8 mouse cellular contexts compared by ENCODE assay signal in the genomic region with DNA sequence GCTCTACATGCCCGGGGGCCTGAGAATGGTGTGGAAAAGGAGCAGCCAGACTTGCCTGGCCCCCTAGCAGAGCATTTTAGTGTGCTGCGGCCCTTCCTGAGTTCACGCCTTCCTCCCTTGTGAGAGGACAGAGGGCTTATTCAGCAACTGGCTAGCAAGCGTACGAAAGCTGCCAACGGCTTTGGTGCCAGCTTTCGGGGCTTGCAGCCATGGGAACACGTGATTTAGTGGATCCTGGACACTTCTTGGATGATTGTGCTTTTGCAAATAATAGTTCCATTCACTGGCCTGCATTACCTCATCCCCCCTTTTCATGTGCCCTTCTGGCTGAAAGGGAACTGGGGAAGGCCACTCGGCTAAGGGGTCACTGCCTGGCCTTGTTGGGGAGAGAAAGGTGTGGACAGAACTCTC. TPM values are rescaled to one million over a fixed set of nuclear protein-coding genes. Genes with fewer than 3 reads are reported as not detected.
DNase-seq lines count a peak whose midpoint lies in the region; ATAC-seq lines count a peak whose summit lies in the region.

No protein-coding gene starts in this region.

- H3K27ac ChIP-seq in forebrain, embryonic 13.5 days: peak overlapping the region; percentile 90
- H3K27ac ChIP-seq in heart, embryonic 15.5 days: peak overlapping the region; percentile 68

- H3K4me1 ChIP-seq in forebrain, embryonic 13.5 days: peaks cover 56% of the 10 kb centered on the region
- peaks cover 41% of the 10 kb centered on the region for H3K4me1 ChIP-seq in heart, embryonic 15.5 days (replicated peaks)

- peaks cover 66% of the 10 kb centered on the region for H3K36me3 ChIP-seq in forebrain, embryonic 13.5 days (ENCODE audit: poor library complexity, severe bottlenecking)
- H3K36me3 ChIP-seq in heart, embryonic 15.5 days: peaks cover 35% of the 10 kb centered on the region

- ATAC-seq in forebrain, embryonic 13.5 days: peak; percentile 87
- peak; percentile 10; the same call in 1 of the 2 replicates for ATAC-seq in heart, embryonic 15.5 days (replicated peaks; ENCODE audit: insufficient number of reproducible peaks, insufficient read depth, low FRiP score, low read depth)
- no peak for ATAC-seq in megakaryocyte progenitor cell, adult 5-6 weeks (replicated peaks; ENCODE audit: poor library complexity)
- no peak for ATAC-seq in monocyte, adult 5-6 weeks (replicated peaks; ENCODE audit: insufficient number of reproducible peaks, low FRiP score, low TSS enrichment, poor library complexity, severe bottlenecking)

- H3K4me2 ChIP-seq in forebrain, embryonic 13.5 days: peak overlapping the region; percentile 16
- H3K4me2 ChIP-seq in heart, embryonic 15.5 days: no peak overlapping the region

- peak; percentile 44 for DNase-seq in ovary, adult 18-20 months (ENCODE audit: low spot score)
- DNase-seq in ovary, postnatal 10 days (ENCODE audit: low spot score): no peak
- peak; percentile 85 to 95 for DNase-seq in layer of hippocampus, postnatal 14 days (ENCODE audit: low spot score in 2 of 2)
- peak; percentile 44 for DNase-seq in ovary, postnatal 14 days (ENCODE audit: low spot score)

- WGBS in forebrain, embryonic 13.5 days: 22% methylated on average over 9 of the region's 9 CpGs
- WGBS in heart, embryonic 15.5 days: 73% methylated on average over 9 of the region's 9 CpGs

- H3K27me3 ChIP-seq in forebrain, embryonic 13.5 days: no peaks in the 10 kb centered on the region
- no peaks in the 10 kb centered on the region for H3K27me3 ChIP-seq in heart, embryonic 15.5 days

- H3K9me3 ChIP-seq in forebrain, embryonic 13.5 days (replicated peaks): peaks cover 5% of the 10 kb centered on the region; the same call in 1 of the 2 replicates
- no peaks in the 10 kb centered on the region for H3K9me3 ChIP-seq in heart, embryonic 15.5 days (replicated peaks)

- H3K4me3 ChIP-seq in forebrain, embryonic 13.5 days: no peak overlapping the region
- no peak overlapping the region for H3K4me3 ChIP-seq in heart, embryonic 15.5 days

- 0 out of 2 replicates have a peak overlapping the region, but pooled peaks have one; percentile 3 for H3K9ac ChIP-seq in forebrain, embryonic 13.5 days
- no peak overlapping the region for H3K9ac ChIP-seq in heart, embryonic 15.5 days

RNA-seq across cellular contexts. Expression of gene Dbi, which starts 5.2 kb away (rescaled TPM):
- 1,225 and 1,613 TPM in 2 replicates for polyA plus RNA-seq in forebrain, embryonic 13.5 days (2015; fragmentation: Nextera tagmentation; extraction: Ambion mirVana)
- polyA plus RNA-seq in heart, embryonic 15.5 days (2015; fragmentation: Nextera tagmentation; extraction: Ambion mirVana): 623 and 771 TPM in 2 replicates
- 100 to 1,000 TPM; 458 to 509 TPM for total RNA-seq in layer of hippocampus, postnatal 14 days (2021)
- 344 and 366 TPM in 2 replicates for total RNA-seq in megakaryocyte progenitor cell, adult 5-6 weeks (2015)
- total RNA-seq in megakaryocyte progenitor cell, adult 5-6 weeks (2017): 314 and 346 TPM in 2 replicates
- total RNA-seq in monocyte, adult 5-6 weeks (2017): 183 to 239 TPM (median 190 TPM) in 3 replicates

RNA-seq across cellular contexts. Expression of gene 3110009E18Rik, which starts 5.3 kb away (rescaled TPM):
- polyA plus RNA-seq in forebrain, embryonic 13.5 days (2015; fragmentation: Nextera tagmentation; extraction: Ambion mirVana): 24.8 and 29.7 TPM in 2 replicates
- polyA plus RNA-seq in heart, embryonic 15.5 days (2015; fragmentation: Nextera tagmentation; extraction: Ambion mirVana): 8.2 and 13.6 TPM in 2 replicates
- total RNA-seq in layer of hippocampus, postnatal 14 days (2021): 1 to 10 TPM; 7.3 to 8.6 TPM
- total RNA-seq in megakaryocyte progenitor cell, adult 5-6 weeks (2015): 12.3 and 13.0 TPM in 2 replicates
- total RNA-seq in megakaryocyte progenitor cell, adult 5-6 weeks (2017): 2.4 and 11.5 TPM in 2 replicates
- total RNA-seq in monocyte, adult 5-6 weeks (2017): 3.0 to 10.3 TPM (median 8.4 TPM) in 3 replicates

RNA-seq across cellular contexts. Expression of gene Tmem37, which starts 41.8 kb away (rescaled TPM):
- 4.0 and 4.3 TPM in 2 replicates for polyA plus RNA-seq in forebrain, embryonic 13.5 days (2015; fragmentation: Nextera tagmentation; extraction: Ambion mirVana)
- 7.3 and 10.7 TPM in 2 replicates for polyA plus RNA-seq in heart, embryonic 15.5 days (2015; fragmentation: Nextera tagmentation; extraction: Ambion mirVana)
- 1 to 10 TPM in 1 of 2 experiments, under 1 TPM in 1; 0.69 to 2.1 TPM for total RNA-seq in layer of hippocampus, postnatal 14 days (2021)
- 0.12 TPM in 1 of 2 replicates, not detected in the other for total RNA-seq in megakaryocyte progenitor cell, adult 5-6 weeks (2015)
- 0.46 TPM in 1 of 2 replicates, not detected in the other for total RNA-seq in megakaryocyte progenitor cell, adult 5-6 weeks (2017)
- 3.2 to 9.4 TPM (median 8.2 TPM) in 3 replicates for total RNA-seq in monocyte, adult 5-6 weeks (2017)

Comparison
In these comparisons a context has a peak if more than half of its experiments do, and no peak if none do; other contexts are left out.
1. ATAC-seq: peak in forebrain, embryonic 13.5 days (single experiment) and heart, embryonic 15.5 days (single experiment); none in megakaryocyte progenitor cell, adult 5-6 weeks (single experiment) and monocyte, adult 5-6 weeks (single experiment).